Mouse (Mus musculus) bone marrow, adult 2 months (tissue): ENCODE measurements around the gene Pik3ip1.

Experiments
- CTCF ChIP-seq: fragments of 200-500 bp; IDR thresholded peaks from 2 replicates; pipeline ENCODE4 v1.5.1; 2011; ENCODE audit warnings: low read length, control low read depth; ENCODE audit not compliant: control insufficient read depth, insufficient read depth
- POLR2A ChIP-seq: fragments of 200-500 bp; IDR thresholded peaks from 2 replicates; pipeline ENCODE4 v1.6.1; 2011; ENCODE audit warnings: low read depth, mild to moderate bottlenecking, control low read depth, low read length, borderline replicate concordance; ENCODE audit not compliant: control insufficient read depth

GRCm38 (mm10) chr11:3370162-3370561 is 40.0 kb downstream of the Pik3ip1 start:
- TF ChIP-seq POLR2A (no peak), CTCF (no peak)
